Comparison of ENCODE assay signal across 11 mouse cellular contexts in genomic region chr2:91430600-91430919, GRCm38 (mm10). TPM values are rescaled to one million over a fixed set of nuclear protein-coding genes. Genes with fewer than 3 reads are reported as not detected.
DNase-seq lines count a peak whose midpoint lies in the region; ATAC-seq and TF ChIP-seq lines count a peak whose summit lies in the region.
"Had no signal": no experiment of that assay in that cellular context is flagged by ENCODE, and none has a peak within 500 bp of the region (broad histone marks: within the 10 kb centered on the region; RNA-seq: fewer than 3 reads in every experiment).

No protein-coding gene starts in this region.

- intact Hi-C loops in left cerebral cortex, postnatal 4 days (cut with DNase I) = loop anchor here (10.0 kb wide), 1 partner anchor 76 kb away; no protein-coding TSS in a partner anchor

- no peaks in the 10 kb centered on the region for H3K27me3 ChIP-seq in forebrain, embryonic 16.5 days (replicated peaks; ENCODE audit: control insufficient read depth, insufficient read depth, low read length)
- H3K27me3 ChIP-seq in midbrain, postnatal 0 days (ENCODE audit: insufficient read depth, low read length) = no peaks in the 10 kb centered on the region
- H3K27me3 ChIP-seq: heart, embryonic 15.5 days; Patski had no signal

- DNase-seq in left cerebral cortex, postnatal 4 days = peak; percentile 57
- DNase-seq in left cerebral cortex, adult 8-10 months (ENCODE audit: low spot score in 2 of 2) = no peak
- peak; percentile 32 for DNase-seq in embryo, embryonic 10.5 days (ENCODE audit: low spot score)
- peak; percentile 58 for DNase-seq in midbrain, postnatal 0 days (ENCODE audit: low spot score)
- no peak for DNase-seq in liver
- no peak for DNase-seq in T-cell, adult 2 months (ENCODE audit: low spot score)
- DNase-seq in ovary, postnatal 14 days (ENCODE audit: low spot score) = no peak

- H3K4me1 ChIP-seq in forebrain, embryonic 16.5 days (replicated peaks; ENCODE audit: control insufficient read depth, insufficient read depth, low read length) = peaks cover 21% of the 10 kb centered on the region
- peaks cover 17% of the 10 kb centered on the region; the same call in 1 of the 2 replicates for H3K4me1 ChIP-seq in midbrain, postnatal 0 days (ENCODE audit: insufficient read depth, low read length)

- H3K4me2 ChIP-seq in forebrain, embryonic 16.5 days (ENCODE audit: low read length) = peak overlapping the region; percentile 10
- peak overlapping the region; percentile 32; the same call in 1 of the 2 replicates for H3K4me2 ChIP-seq in midbrain, postnatal 0 days (ENCODE audit: low read depth, low read length, poor library complexity, severe bottlenecking)
- H3K4me2 ChIP-seq: heart, embryonic 15.5 days had no signal

- no peaks in the 10 kb centered on the region for H3K36me3 ChIP-seq in forebrain, embryonic 16.5 days (ENCODE audit: control insufficient read depth, insufficient read depth)
- H3K36me3 ChIP-seq in midbrain, postnatal 0 days (ENCODE audit: insufficient read depth, low read length) = no peaks in the 10 kb centered on the region
- H3K36me3 ChIP-seq: heart, embryonic 15.5 days had no signal

- no peaks in the 10 kb centered on the region for H3K9me3 ChIP-seq in forebrain, embryonic 16.5 days (ENCODE audit: control insufficient read depth, low read length)
- no peaks in the 10 kb centered on the region for H3K9me3 ChIP-seq in midbrain, postnatal 0 days (ENCODE audit: low read length)
- H3K9me3 ChIP-seq: heart, embryonic 15.5 days had no signal

- no peak overlapping the region for H3K4me3 ChIP-seq in forebrain, embryonic 16.5 days (replicated peaks; ENCODE audit: low read length)
- no peak overlapping the region for H3K4me3 ChIP-seq in midbrain, postnatal 0 days (ENCODE audit: low read depth, low read length)
- H3K4me3 ChIP-seq: heart, embryonic 15.5 days had no signal

- no peak overlapping the region for H3K9ac ChIP-seq in forebrain, embryonic 16.5 days (replicated peaks; ENCODE audit: low read depth, low read length)
- no peak overlapping the region; the same call in 1 of the 2 replicates for H3K9ac ChIP-seq in midbrain, postnatal 0 days (replicated peaks; ENCODE audit: low read length, poor library complexity, severe bottlenecking)
- H3K9ac ChIP-seq: heart, embryonic 15.5 days had no signal

- peak overlapping the region; percentile 75 for H3K27ac ChIP-seq in forebrain, embryonic 16.5 days (ENCODE audit: low read length)
- H3K27ac ChIP-seq in midbrain, postnatal 0 days (ENCODE audit: low read depth, low read length) = peak overlapping the region; percentile 62; the same call in 1 of the 2 replicates
- H3K27ac ChIP-seq: heart, embryonic 15.5 days had no signal

- WGBS in forebrain, embryonic 16.5 days = 8% methylated on average over 6 of the region's 6 CpGs
- WGBS in midbrain, postnatal 0 days = 9% methylated on average over 6 of the region's 6 CpGs

- no peak for TF ChIP-seq CTCF in midbrain, postnatal 0 days (IDR thresholded peaks at IDR 0.05)

- ATAC-seq in forebrain, embryonic 16.5 days = peak; percentile 86
- peak; percentile 78 for ATAC-seq in midbrain, postnatal 0 days (ENCODE audit: low FRiP score)
- ATAC-seq: Patski had no signal

RNA-seq across cellular contexts. Expression of gene 1110051M20Rik, which starts 13.9 kb away (rescaled TPM):
- total RNA-seq in left cerebral cortex, postnatal 4 days (2021) = 100 to 1,000 TPM; 106 to 109 TPM
- total RNA-seq in left cerebral cortex, adult 8-10 months (2022) = 100 to 1,000 TPM in 3 of 4 experiments, 10 to 100 TPM in 1; 99.4 to 118 (median 105) TPM
- polyA plus RNA-seq in forebrain, embryonic 16.5 days (2015; fragmentation: Nextera tagmentation; extraction: Ambion mirVana) = 163 and 187 TPM in 2 replicates
- 146 and 158 TPM in 2 replicates for total RNA-seq in midbrain, postnatal 0 days (2014; rRNA removed)
- 171 and 172 TPM in 2 replicates for polyA plus RNA-seq in midbrain, postnatal 0 days (2015; fragmentation: Nextera tagmentation; extraction: Ambion mirVana)

RNA-seq across cellular contexts. Expression of gene Lrp4, which starts 26.8 kb away (rescaled TPM):
- 10 to 100 TPM; 14.4 to 15.4 TPM for total RNA-seq in left cerebral cortex, postnatal 4 days (2021)
- total RNA-seq in left cerebral cortex, adult 8-10 months (2022) = 10 to 100 TPM; 25.2 to 34.7 (median 28.3) TPM
- polyA plus RNA-seq in forebrain, embryonic 16.5 days (2015; fragmentation: Nextera tagmentation; extraction: Ambion mirVana) = 4.5 and 5.9 TPM in 2 replicates
- total RNA-seq in midbrain, postnatal 0 days (2014; rRNA removed) = 17.1 and 19.2 TPM in 2 replicates
- 3.4 TPM in 2 replicates for polyA plus RNA-seq in midbrain, postnatal 0 days (2015; fragmentation: Nextera tagmentation; extraction: Ambion mirVana)
- total RNA-seq: megakaryocyte-erythroid progenitor cell, adult 5-6 weeks had no signal

Comparison
In these comparisons a context has a peak if more than half of its experiments do, and no peak if none do; other contexts are left out.
1. DNase-seq: peak in left cerebral cortex, postnatal 4 days (single experiment), embryo, embryonic 10.5 days (single experiment) and midbrain, postnatal 0 days (single experiment); none in left cerebral cortex, adult 8-10 months (0 of 2), liver (single experiment), T-cell, adult 2 months (single experiment) and ovary, postnatal 14 days (single experiment).